Mouse (Mus musculus) liver, adult 2 months (tissue): ENCODE results near the gene Rae1. TPM values are rescaled to one million over a fixed set of nuclear protein-coding genes. Genes with fewer than 3 reads are reported as not detected.

ENCODE experiments used
- DNase-seq: peaks from one replicate; pipeline ENCODE4 v3.0.0-alpha.2; 2011; ENCODE audit warnings: low read depth, low spot score; ENCODE audit errors: extremely low read depth
- H3K27ac ChIP-seq: fragments of 200-500 bp; replicated peaks from 2 replicates; pipeline ENCODE4 v1.5.1; 2012; ENCODE audit warnings: low read depth, mild to moderate bottlenecking, control low read depth, inconsistent platforms, low read length; ENCODE audit not compliant: insufficient read depth
- H3K27me3 ChIP-seq: fragments of 200-500 bp; 2 replicates; pipeline ENCODE4 v1.6.1; 2012; ENCODE audit warnings: mild to moderate bottlenecking, moderate library complexity, low read length, inconsistent platforms; ENCODE audit not compliant: control insufficient read depth, insufficient read depth
- H3K36me3 ChIP-seq: fragments of 200-500 bp; 2 replicates; pipeline ENCODE4 v1.6.1; 2012; ENCODE audit warnings: low read length, inconsistent platforms; ENCODE audit not compliant: control insufficient read depth, insufficient read depth
- H3K4me1 ChIP-seq: fragments of 200-500 bp; 2 replicates; pipeline ENCODE4 v1.6.1; 2011; ENCODE audit warnings: low read length; ENCODE audit not compliant: control insufficient read depth, insufficient read depth
- H3K4me3 ChIP-seq: fragments of 200-500 bp; 2 replicates; pipeline ENCODE4 v1.5.1; 2011; ENCODE audit warnings: low read depth, mild to moderate bottlenecking, control low read depth, low read length, moderate library complexity; ENCODE audit not compliant: insufficient read depth
- H3K79me2 ChIP-seq: fragments of 200-500 bp; 2 replicates; pipeline ENCODE4 v1.6.1; 2012; ENCODE audit warnings: inconsistent platforms, mild to moderate bottlenecking, low read length, moderate library complexity; ENCODE audit not compliant: control insufficient read depth, insufficient read depth
- H3K9ac ChIP-seq: fragments of 200-500 bp; 2 replicates; pipeline ENCODE4 v1.6.1; 2012; ENCODE audit warnings: low read depth, mild to moderate bottlenecking, control low read depth, inconsistent platforms, low read length
- CTCF ChIP-seq: fragments of 200-500 bp; IDR thresholded peaks from 2 replicates; pipeline ENCODE4 v1.5.1; 2011; ENCODE audit warnings: low read depth, low read length, control low read depth
- POLR2A ChIP-seq: fragments of 200-500 bp; IDR thresholded peaks from 2 replicates; pipeline ENCODE4 v1.6.1; 2011; ENCODE audit warnings: low read length, control low read depth; ENCODE audit not compliant: insufficient read depth; ENCODE audit errors: extremely low read depth
- WGBS: fragments of 180-500 bp; shearing (Covaris S2); methylation state at CpG from one replicate; pipeline ENCODE4 v1.1.7; 2018; 5-methylcytosine and 5-hydroxymethylcytosine counted together
- polyA plus RNA-seq: library from polyadenylated mRNA; depleted of rRNA; stranded (reverse); fragments of >200 nt; gene quantifications from 2 replicates; pipeline ENCODE4 v1.2.3, GENCODE M21; 2012
- total RNA-seq: library from RNA; depleted of rRNA; stranded (reverse); fragments of >200 nt; gene quantifications from 2 replicates; pipeline ENCODE4 v1.2.3, GENCODE M21; 2014

Rae1 gene
- total and polyA plus RNA-seq, 2 experiments = 13.1 to 31.9 TPM

- peak; percentile 84 for DNase-seq
- no peak overlapping the region for H3K4me3 ChIP-seq
- peak overlapping the region; percentile 27; the same call in 1 of the 2 replicates for H3K9ac ChIP-seq
- no peaks in the 10 kb centered on the region for H3K36me3 ChIP-seq
- H3K27me3 ChIP-seq = no peaks in the 10 kb centered on the region
- H3K4me1 ChIP-seq = peaks cover 3% of the 10 kb centered on the region; the same call in 1 of the 2 replicates
- no peak overlapping the region; the same call in 1 of the 2 replicates for H3K27ac ChIP-seq
- no peaks in the 10 kb centered on the region for H3K79me2 ChIP-seq
- TF ChIP-seq POLR2A = no peak
- TF ChIP-seq CTCF = peak; percentile 44
- WGBS = 44% methylated on average over 18 of the region's 18 CpGs
Measured at GRCm38 (mm10) chr2:173044198-173044970, 44.5 kb downstream of the Rae1 start.

- no peak overlapping the region for H3K27ac ChIP-seq
- H3K27me3 ChIP-seq = no peaks in the 10 kb centered on the region
- no peak for DNase-seq
- H3K4me1 ChIP-seq = peaks cover 3% of the 10 kb centered on the region; the same call in 1 of the 2 replicates
- TF ChIP-seq CTCF (no peak), POLR2A (no peak)
- H3K4me3 ChIP-seq = no peak overlapping the region
- WGBS = 69% methylated on average over 15 of the region's 15 CpGs
- no peak overlapping the region for H3K9ac ChIP-seq
- no peaks in the 10 kb centered on the region for H3K79me2 ChIP-seq
- H3K36me3 ChIP-seq = no peaks in the 10 kb centered on the region
Measured at GRCm38 (mm10) chr2:173046582-173047297, 46.8 kb downstream of the Rae1 start.

DNA sequence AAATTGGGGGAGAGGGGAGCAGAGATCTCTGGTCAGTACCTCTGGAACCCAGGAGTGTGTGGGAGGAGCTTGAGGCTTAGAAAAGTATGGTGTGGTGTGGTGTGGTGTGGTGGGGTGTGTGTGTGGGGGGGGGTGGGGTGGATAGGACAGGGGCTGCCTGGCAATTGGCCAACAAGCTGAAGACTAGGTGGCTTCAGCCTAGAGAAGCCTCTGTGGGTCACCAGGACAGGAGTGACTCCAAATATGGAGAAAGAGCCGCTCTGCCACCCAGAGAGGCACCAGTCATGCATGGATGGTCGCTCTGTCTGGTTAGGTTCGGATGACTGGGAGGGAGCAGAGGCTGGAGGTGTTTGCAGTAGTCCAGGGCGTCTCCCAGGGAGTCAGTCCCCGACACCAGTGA lies 47.6 kb downstream of the Rae1 start:
- Histone ChIP-seq H3K36me3 (no peaks in the 10 kb centered on the region), H3K79me2 (no peaks in the 10 kb centered on the region), H3K27ac (no peak overlapping the region), H3K9ac (no peak overlapping the region), H3K4me3 (no peak overlapping the region), H3K27me3 (no peaks in the 10 kb centered on the region), H3K4me1 (peaks cover 3% of the 10 kb centered on the region; the same call in 1 of the 2 replicates)
- 82% methylated on average over 5 of the region's 5 CpGs for WGBS
- no peak for DNase-seq
- TF ChIP-seq POLR2A = no peak
- TF ChIP-seq CTCF = no peak

GRCm38 (mm10) chr2:173048041-173048745 lies 48.3 kb downstream of the Rae1 start:
- TF ChIP-seq POLR2A = no peak
- no peak for TF ChIP-seq CTCF
- no peaks in the 10 kb centered on the region for H3K27me3 ChIP-seq
- no peak for DNase-seq
- no peak overlapping the region for H3K4me3 ChIP-seq
- 53% methylated on average over 17 of the region's 17 CpGs for WGBS
- H3K9ac ChIP-seq = no peak overlapping the region
- H3K4me1 ChIP-seq = peaks cover 3% of the 10 kb centered on the region; the same call in 1 of the 2 replicates
- H3K36me3 ChIP-seq = no peaks in the 10 kb centered on the region
- no peaks in the 10 kb centered on the region for H3K79me2 ChIP-seq
- no peak overlapping the region for H3K27ac ChIP-seq

DNA sequence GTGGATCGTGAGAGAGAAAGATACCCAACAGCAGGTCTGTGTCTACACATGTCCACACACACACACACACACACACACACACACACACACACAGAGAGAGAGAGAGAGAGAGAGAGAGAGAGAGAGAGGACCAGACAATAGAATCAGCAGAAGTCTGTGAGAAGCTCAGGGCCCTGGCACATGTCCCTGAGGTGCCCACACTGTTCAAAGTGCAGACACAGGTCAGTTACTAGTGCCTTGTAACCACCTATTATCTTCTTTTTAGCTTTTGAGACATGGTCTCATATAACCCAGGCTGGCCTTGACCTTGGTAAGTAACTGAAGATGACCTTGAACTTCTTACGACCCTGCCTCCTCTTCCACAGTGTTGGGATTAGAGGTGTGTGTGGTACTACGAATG lies 49.3 kb downstream of the Rae1 start:
- Histone ChIP-seq H3K27me3 (no peaks in the 10 kb centered on the region), H3K27ac (no peak overlapping the region), H3K36me3 (no peaks in the 10 kb centered on the region), H3K4me1 (peaks cover 3% of the 10 kb centered on the region; the same call in 1 of the 2 replicates), H3K9ac (no peak overlapping the region), H3K4me3 (no peak overlapping the region), H3K79me2 (no peaks in the 10 kb centered on the region)
- WGBS = 77% methylated on average over 3 of the region's 3 CpGs
- no peak for TF ChIP-seq CTCF
- TF ChIP-seq POLR2A = no peak
- no peak for DNase-seq
